Mouse (Mus musculus) intestine, postnatal 0 days (tissue): ENCODE measurements around the gene Olfr222. TPM values are rescaled to one million over a fixed set of nuclear protein-coding genes. Genes with fewer than 3 reads are reported as not detected.
"Not testable (repeated sequence)": the region's sequence is repeated elsewhere in the genome, so short reads cannot be mapped to it uniquely, and the experiment has no call there.

Source experiments
- ATAC-seq: fragments of 200-750 bp; cut with Nextera tagmentation; 2 replicates; pipeline ENCODE4 v1.8.0; 2017; ENCODE audit warnings: mild to moderate bottlenecking, moderate TSS enrichment, moderate library complexity
- H3K27ac ChIP-seq: fragments of 300-500 bp; sonication (generic); 2 replicates; pipeline ENCODE4 v1.5.1; 2014; ENCODE audit warnings: mild to moderate bottlenecking, low read depth, low read length, moderate library complexity
- H3K27me3 ChIP-seq: fragments of 300-500 bp; sonication (generic); replicated peaks from 2 replicates; pipeline ENCODE4 v1.6.1; 2014; ENCODE audit warnings: low read length, mixed read lengths; ENCODE audit not compliant: control insufficient read depth, insufficient read depth
- H3K36me3 ChIP-seq: fragments of 300-500 bp; sonication (generic); 2 replicates; pipeline ENCODE4 v1.6.1; 2014; ENCODE audit warnings: mild to moderate bottlenecking, moderate library complexity; ENCODE audit not compliant: control insufficient read depth, insufficient read depth
- H3K4me1 ChIP-seq: fragments of 300-500 bp; sonication (generic); replicated peaks from 2 replicates; pipeline ENCODE4 v1.6.1; 2014; ENCODE audit warnings: antibody characterized with exemption, low read length, mixed read lengths; ENCODE audit not compliant: control insufficient read depth, insufficient read depth
- H3K4me2 ChIP-seq: fragments of 300-500 bp; sonication (generic); replicated peaks from 2 replicates; pipeline ENCODE4 v1.6.1; 2014; ENCODE audit warnings: low read depth, mild to moderate bottlenecking, moderate library complexity
- H3K4me3 ChIP-seq: fragments of 300-500 bp; sonication (generic); 2 replicates; pipeline ENCODE4 v1.5.1; 2014; ENCODE audit warnings: low read depth, low read length
- H3K9ac ChIP-seq: fragments of 300-500 bp; sonication (generic); 2 replicates; pipeline ENCODE4 v1.6.1; 2014; ENCODE audit warnings: mild to moderate bottlenecking, low read depth, low read length
- H3K9me3 ChIP-seq: fragments of 300-500 bp; sonication (generic); 2 replicates; pipeline ENCODE4 v1.6.1; 2016; ENCODE audit warnings: mixed run types; ENCODE audit not compliant: control insufficient read depth
- CTCF ChIP-seq: sonication (generic); IDR thresholded peaks from 2 replicates; pipeline ENCODE4 v1.5.1; 2016; ENCODE audit warnings: low read depth, mild to moderate bottlenecking, control low read depth, antibody characterized with exemption, moderate library complexity
- WGBS: fragments of 180-500 bp; shearing (Covaris S2); extraction: QIAGEN DNeasy Blood & Tissue Kit; methylation state at CpG from one replicate; pipeline ENCODE4 v1.1.7; 2014; 5-methylcytosine and 5-hydroxymethylcytosine counted together
- polyA plus RNA-seq: library from polyadenylated mRNA; unstranded; fragments of >200 nt; fragmentation: Nextera tagmentation; extraction: Ambion mirVana; gene quantifications from 2 replicates; pipeline ENCODE4 v1.2.1, GENCODE M21; 2015

The Olfr222 gene
- not detected in 2 replicates for polyA plus RNA-seq

DNA sequence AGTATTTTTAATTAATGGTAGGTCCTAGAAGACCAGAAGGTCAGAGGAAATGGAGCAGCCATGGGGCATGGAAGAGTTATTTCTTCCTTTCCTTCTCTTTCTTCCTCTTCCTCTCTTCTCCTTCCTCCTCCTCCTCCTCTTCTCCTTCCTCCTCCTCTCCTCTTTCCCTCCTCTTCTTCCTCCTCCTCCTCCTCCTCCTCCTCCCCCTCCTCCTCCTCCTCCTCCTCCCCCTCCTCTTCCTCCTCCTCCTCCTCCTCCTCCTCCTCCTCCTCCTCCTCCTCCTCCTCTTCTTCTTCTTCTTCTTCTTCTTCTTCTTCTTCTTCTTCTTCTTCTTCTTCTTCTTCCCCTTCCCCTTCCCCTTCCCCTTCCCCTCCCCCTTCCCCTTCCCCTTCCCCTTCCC is at the start of gene Olfr222:
Gene Olfr222 (minus strand): TSS at position 101 of the 400 bp plus-strand sequence.
- ATAC-seq, H3K27ac ChIP-seq, H3K9ac ChIP-seq, H3K4me2 ChIP-seq, H3K9me3 ChIP-seq, H3K36me3 ChIP-seq, H3K4me3 ChIP-seq, H3K4me1 ChIP-seq, H3K27me3 ChIP-seq: not testable (repeated sequence)

DNA sequence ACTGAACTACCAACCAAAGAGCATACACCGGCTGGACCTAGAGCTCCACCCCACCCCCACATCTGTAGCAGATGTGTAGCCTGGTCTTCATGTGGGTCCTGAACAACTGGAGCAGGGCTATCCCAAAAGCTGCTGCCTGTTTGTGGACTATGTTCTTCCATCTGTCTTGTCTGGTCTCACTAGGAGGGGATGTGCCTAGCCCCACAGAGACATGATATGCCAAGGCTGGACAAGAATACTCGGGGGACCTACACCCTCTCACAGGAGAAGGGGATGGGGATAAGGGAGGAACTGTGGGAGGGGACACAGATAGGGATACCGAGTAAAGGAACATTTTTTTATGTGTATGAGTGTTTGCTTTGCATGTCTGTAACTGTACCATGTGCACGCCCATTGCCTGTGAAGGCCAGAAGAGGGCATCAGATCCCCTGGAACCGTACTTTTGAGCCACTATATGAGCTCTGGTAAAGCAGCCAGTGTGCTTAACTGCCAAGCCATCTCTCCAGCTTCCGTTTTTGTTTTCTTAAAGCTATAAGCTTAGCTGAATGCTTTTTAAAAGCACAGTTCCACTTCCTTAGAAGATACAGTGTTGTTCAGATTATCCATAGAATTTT is 48.1 kb upstream of the Olfr222 start:
- no peak overlapping the region for H3K4me3 ChIP-seq
- no peaks in the 10 kb centered on the region for H3K4me1 ChIP-seq
- 28% methylated on average over 6 of the region's 6 CpGs for WGBS
- no peak overlapping the region for H3K4me2 ChIP-seq
- 0 out of 2 replicates have a peak, but pooled peaks have one; percentile 16 for ATAC-seq
- H3K36me3 ChIP-seq = no peaks in the 10 kb centered on the region
- no peaks in the 10 kb centered on the region for H3K27me3 ChIP-seq
- H3K9me3 ChIP-seq = no peaks in the 10 kb centered on the region
- no peak overlapping the region for H3K27ac ChIP-seq
- H3K9ac ChIP-seq = no peak overlapping the region
- TF ChIP-seq CTCF = peak; percentile 86

DNA sequence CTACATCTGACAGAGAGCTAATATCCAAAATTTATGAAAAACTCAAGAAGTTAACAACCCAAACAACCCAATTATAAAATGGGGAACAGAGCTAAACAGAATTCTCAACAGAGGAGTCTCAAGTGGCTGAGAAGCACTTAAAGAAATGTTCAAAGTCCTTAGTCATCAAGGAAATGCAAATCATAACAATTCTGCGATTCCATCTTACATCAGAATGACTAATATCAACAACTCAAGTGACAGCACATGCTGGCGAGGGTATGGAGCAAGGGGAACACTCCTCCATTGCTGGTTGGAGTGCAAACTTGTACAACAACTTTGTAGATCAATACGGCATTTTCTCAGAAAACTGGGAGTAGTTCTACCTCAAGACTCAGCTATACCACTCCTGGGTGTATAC is 46.2 kb upstream of the Olfr222 start:
- Histone ChIP-seq H3K4me1 (no peaks in the 10 kb centered on the region), H3K9me3 (no peaks in the 10 kb centered on the region), H3K4me2 (no peak overlapping the region), H3K27me3 (no peaks in the 10 kb centered on the region), H3K4me3 (no peak overlapping the region), H3K36me3 (no peaks in the 10 kb centered on the region), H3K9ac (no peak overlapping the region), H3K27ac (no peak overlapping the region)
- WGBS = 57% methylated on average over 3 of the region's 3 CpGs
- no peak for TF ChIP-seq CTCF
- ATAC-seq = no peak

DNA sequence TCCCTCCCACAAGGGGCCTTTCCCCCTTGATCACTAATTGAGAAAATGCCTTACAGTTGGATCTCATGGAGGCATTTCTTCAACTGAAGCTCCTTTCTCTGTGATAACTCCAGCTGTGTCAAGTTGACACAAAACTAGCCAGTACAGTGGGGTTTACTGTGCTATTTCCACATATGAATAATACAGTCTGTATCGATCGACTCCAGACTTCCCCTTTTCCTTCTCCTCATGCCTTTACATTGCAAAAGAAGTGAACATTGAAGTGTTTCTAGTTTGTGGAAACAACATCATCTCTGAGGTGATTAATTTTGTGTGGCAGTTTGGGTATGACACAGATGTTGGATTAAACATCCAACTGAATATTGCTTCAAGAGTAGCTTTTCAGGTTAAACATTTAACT is 41.0 kb upstream of the Olfr222 start:
- WGBS = 94% methylated on average over 2 of the region's 2 CpGs
- H3K9ac ChIP-seq, H3K27me3 ChIP-seq, H3K4me2 ChIP-seq, H3K4me1 ChIP-seq, H3K27ac ChIP-seq, ATAC-seq, H3K9me3 ChIP-seq, H3K4me3 ChIP-seq, H3K36me3 ChIP-seq: not testable (repeated sequence)

DNA sequence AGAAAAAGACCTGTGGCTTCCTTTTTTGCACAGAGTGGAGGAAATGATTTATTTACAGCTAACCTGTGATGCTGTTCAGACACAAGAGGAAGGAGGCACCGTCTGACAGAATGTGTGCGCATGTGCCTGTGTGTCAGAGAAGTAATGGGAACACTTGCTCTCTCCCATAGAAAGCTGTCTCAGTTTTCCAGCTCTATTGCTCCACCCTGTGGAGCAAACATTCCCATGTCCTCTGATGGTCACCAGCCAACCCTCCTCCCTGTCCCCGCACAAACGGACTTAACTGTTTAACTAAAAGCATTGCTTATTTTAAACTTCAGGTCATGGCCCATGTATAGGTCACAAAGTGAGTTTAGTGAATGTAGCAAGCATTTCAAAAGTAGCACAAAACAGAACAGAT is 38.1 kb upstream of the Olfr222 start:
- H3K27ac ChIP-seq = no peak overlapping the region
- TF ChIP-seq CTCF = peak; percentile 72
- no peaks in the 10 kb centered on the region for H3K4me1 ChIP-seq
- WGBS = 20% methylated on average over 4 of the region's 4 CpGs
- H3K4me3 ChIP-seq = no peak overlapping the region
- H3K9ac ChIP-seq = no peak overlapping the region
- no peaks in the 10 kb centered on the region for H3K9me3 ChIP-seq
- 0 out of 2 replicates have a peak, but pooled peaks cover 4% of the 10 kb centered on the region for H3K27me3 ChIP-seq
- no peak overlapping the region for H3K4me2 ChIP-seq
- no peaks in the 10 kb centered on the region for H3K36me3 ChIP-seq
- no peak for ATAC-seq

DNA sequence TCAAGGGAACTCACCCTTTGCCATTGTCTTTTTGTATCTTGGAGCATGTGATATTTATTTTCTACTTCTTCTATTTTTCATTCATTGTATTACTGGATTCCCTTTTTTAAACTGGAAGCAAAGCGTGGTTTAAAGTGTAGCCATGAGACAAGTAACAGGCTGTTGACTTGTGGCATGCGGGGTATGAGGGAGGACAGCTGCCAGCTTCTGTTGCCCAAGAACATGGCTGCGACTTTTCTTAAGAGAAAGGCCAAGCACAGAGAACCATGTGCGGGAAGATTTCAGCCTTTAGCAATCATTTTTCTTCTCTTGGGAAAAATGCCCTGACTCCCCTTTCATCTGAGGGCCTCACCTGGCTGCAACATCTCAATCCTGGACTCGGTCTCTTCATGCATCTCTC is 35.6 kb upstream of the Olfr222 start:
- Histone ChIP-seq H3K4me3 (no peak overlapping the region), H3K27me3 (0 out of 2 replicates have a peak, but pooled peaks cover 4% of the 10 kb centered on the region), H3K36me3 (no peaks in the 10 kb centered on the region), H3K4me2 (no peak overlapping the region), H3K4me1 (no peaks in the 10 kb centered on the region), H3K9me3 (no peaks in the 10 kb centered on the region), H3K9ac (no peak overlapping the region), H3K27ac (no peak overlapping the region)
- WGBS = 68% methylated on average over 5 of the region's 5 CpGs
- no peak for TF ChIP-seq CTCF
- no peak for ATAC-seq

DNA sequence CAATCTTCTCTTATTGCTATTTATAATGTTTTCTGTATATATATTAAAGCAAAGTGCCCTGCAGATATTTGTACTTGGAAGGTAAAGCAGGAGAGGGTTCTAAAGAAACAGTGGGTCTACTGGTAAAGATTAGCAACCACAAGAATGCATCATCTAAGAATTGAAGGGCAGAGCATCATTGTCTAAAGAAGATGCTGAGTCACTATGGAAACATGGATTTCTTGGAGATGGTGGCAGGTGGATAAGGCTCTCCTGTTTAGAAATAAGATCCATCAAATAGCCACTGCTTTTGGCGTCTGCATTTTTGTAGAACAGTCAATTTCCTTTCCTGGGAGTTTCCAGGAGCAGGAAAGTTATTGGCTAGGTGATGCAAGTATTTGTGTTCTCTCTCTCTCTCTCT is 26.3 kb upstream of the Olfr222 start:
- H3K4me3 ChIP-seq = no peak overlapping the region
- H3K27me3 ChIP-seq = 0 out of 2 replicates have a peak, but pooled peaks cover 3% of the 10 kb centered on the region
- whole genome bisulfite sequencing = 36% methylated on average over 1 of the region's 1 CpGs
- no peak overlapping the region for H3K27ac ChIP-seq
- H3K4me2 ChIP-seq = no peak overlapping the region
- no peak for ATAC-seq
- no peak overlapping the region for H3K9ac ChIP-seq
- no peaks in the 10 kb centered on the region for H3K4me1 ChIP-seq
- H3K36me3 ChIP-seq = no peaks in the 10 kb centered on the region
- no peak for TF ChIP-seq CTCF
- no peaks in the 10 kb centered on the region for H3K9me3 ChIP-seq
